Mouse (Mus musculus): ENCODE results near the gene Exoc3l4.

Gene Exoc3l4

DNA sequence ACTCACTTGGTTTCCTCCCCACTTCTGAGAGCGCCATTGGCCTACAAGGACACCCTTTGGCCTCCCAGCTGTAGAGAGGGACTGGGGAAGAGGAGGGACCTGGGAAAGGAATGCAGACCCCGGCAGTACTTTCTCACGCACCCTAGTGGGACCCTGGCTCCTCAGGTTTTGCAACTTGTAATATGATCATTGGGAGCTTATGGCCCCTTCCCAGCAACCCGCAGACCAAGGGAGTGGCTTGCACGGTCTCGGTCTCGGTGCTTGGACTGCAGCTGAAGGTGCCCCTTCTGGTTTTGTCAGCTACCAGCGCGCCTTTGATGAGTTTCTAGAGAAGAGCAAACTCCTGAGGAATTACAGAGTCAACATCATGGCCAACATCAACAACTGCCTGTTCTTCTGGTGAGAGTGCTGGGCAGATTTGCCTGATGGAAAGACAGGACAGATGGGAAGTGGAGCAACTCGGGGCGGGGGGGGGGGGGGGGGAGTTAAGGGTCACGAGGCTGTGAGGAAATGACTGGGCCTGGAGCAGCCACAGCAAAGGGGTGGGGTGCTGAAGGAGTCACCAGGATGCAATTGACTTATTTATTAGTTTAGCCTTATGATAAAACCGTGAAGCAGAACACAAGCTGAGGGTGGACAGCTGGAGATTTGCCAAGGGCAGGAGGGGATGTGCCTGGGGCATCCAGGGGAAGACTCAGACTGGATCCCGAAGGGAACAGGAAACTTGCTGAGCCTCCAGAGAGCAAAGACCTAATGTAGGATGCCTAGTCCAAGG lies 32.3 kb downstream of the Exoc3l4 start:
- no peak for DNase-seq (ENCODE audit: extremely low read depth, low read depth)

DNA sequence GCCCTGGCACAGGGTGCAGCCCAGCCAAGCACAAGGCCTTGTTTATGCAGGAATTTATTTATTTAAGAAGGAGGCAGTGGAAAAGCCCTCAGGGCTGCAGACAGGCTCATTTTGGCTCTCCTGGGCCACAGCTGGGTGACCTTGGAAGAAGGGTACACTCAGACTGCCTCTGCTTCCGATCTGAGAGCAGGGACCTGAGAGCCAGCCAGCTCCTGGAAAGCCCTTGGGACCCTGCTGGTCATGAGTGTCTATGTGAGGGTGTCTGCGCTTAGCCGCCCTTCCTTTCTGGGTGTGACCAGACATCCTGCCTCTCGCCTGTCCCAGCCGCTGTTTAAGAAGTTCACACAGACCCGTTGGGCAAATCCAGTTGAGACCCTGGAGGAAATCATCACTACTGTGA lies 33.5 kb downstream of the Exoc3l4 start:
- DNase-seq (ENCODE audit: extremely low read depth, low read depth) = no peak

DNA sequence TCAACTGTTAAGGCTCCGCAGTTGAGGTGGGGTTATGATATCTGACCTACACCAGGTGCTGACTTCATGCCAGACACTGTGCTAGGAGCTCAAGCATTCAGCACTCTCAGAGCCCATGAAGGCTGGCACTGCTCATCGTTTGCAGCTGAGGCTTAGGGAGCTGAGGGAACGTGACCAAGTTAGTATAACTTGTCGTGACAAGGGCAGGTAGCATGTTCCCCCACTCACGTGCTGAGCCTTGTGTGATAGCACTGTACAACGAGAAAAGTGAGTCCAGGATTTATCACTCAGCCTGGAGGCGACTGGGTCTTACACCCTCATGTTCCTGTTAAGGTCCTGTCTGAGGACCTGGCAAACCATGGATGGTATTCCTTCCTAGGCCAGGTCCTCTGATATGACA lies 34.7 kb downstream of the Exoc3l4 start:
- no peak for DNase-seq (ENCODE audit: extremely low read depth, low read depth)

DNA sequence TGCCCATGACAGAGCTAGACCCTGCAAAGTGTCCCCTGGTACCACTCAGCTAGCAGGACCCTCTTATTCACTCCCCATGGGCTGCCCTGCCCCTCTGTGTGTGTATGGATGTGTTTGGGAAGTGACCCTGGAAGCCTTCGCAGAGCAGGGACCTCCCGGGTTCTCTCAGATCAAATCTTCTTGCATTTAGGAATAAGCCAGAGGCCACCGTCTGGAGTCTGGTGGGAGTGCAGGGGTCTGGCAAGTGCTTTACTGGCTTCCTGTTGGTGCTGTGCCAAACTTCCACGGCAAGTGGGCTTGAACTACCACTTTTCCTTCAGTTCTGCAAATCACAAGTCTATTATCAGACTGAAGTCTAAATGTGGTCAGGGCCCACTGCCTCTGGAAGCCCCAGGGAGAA lies 37.2 kb downstream of the Exoc3l4 start:
- no peak for DNase-seq (ENCODE audit: extremely low read depth, low read depth)

DNA sequence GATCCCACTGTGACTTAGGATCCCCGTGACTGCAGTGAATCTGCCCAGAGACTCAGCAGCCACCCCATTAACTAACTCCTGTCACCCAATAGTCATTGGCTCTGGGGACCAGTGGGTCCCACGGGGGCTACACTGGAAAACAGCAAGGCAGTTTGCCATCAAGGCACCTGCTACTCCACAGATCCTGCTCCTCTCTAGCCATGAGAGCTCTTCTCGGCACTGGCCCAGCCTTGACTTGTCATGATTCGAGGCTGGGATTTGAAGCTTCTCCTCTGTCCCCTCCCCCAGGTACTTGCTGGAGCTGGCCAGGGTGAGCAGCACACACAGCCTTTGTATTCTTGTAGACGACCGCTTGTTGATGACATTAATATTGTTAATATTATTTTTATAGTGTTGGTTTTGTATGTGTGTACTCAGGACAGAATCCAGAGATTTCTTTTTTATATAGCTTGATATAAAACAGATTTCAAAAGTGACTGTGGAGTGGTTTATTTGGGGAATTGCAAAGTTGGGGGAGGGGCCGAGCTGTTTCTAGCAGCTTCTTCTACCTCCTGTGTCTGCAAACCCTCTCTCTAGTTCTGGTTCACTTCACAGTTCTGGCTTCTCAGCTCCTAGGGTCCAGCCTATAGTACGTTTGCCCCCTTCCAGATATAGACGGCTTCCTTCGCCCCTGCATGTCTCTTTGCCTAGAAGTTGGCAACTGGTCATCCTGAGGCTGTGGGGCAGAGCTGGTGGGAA lies 37.9 kb downstream of the Exoc3l4 start:
- DNase-seq (ENCODE audit: extremely low read depth, low read depth) = no peak

DNA sequence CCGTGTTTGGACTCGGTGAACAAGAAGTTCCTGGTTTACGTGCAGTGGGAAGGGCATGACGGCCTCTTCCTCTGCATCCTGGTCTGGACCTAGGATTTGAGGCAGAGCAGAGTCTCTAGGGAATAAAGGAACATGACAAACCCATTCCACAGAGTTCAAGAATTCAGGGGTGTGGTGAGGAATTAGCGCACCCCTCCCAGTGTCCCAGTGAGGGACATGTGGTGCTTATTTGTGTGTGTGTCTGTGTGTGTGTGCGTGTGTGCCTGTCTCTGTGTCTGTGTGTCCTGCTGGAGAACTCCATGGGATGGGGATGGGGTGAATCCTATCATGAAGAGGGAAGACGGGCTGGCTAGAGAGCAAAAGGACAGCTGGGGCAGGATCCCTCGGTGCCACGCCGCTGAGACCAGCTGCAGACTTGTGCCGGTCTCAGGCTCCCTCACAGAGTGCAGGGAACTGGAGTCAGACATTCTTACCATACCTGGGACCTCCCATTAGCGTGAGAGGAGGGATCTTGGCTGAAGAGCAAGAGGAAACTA lies 38.6 kb downstream of the Exoc3l4 start:
- DNase-seq (ENCODE audit: extremely low read depth, low read depth) = no peak

DNA sequence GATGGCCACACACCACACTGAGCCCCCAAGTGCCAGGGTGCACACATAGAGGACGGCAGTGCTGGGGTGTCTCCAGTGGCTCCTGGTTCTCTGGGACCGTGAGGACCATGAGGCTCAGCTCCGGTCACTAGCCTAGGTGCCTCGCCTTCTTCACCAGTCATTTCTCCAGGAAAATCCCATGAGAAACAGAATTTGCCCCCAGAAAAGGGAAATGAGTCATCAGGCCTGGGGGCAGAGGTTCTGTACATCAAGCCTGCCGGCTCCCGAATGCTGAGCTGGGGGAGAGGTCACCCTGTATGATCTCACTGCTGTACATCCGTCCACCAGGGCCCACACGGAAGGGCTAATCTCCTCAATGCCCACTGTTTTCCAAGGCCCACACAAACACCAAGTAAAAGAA lies 39.0 kb downstream of the Exoc3l4 start:
- no peak for DNase-seq (ENCODE audit: extremely low read depth, low read depth)

DNA sequence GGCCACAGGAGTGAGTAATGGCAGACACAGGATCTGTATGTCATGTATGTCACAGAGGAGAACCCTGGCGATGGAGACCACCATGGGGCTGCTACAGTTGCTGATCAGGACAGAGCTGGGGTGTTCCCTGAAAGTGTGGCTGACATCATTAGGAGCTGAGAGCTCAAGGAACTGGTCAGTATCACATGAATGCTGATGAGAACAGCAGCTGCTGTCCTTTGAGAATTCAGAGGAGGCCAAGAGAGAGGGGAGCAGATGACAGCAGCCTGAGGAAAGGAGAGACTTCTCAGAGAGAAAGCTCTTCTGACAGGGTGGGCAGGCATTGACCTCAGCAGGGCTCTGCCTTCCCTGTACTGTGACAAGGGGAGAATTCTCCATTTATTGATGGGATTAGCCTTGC lies 40.9 kb downstream of the Exoc3l4 start:
- DNase-seq (ENCODE audit: extremely low read depth, low read depth) = no peak

DNA sequence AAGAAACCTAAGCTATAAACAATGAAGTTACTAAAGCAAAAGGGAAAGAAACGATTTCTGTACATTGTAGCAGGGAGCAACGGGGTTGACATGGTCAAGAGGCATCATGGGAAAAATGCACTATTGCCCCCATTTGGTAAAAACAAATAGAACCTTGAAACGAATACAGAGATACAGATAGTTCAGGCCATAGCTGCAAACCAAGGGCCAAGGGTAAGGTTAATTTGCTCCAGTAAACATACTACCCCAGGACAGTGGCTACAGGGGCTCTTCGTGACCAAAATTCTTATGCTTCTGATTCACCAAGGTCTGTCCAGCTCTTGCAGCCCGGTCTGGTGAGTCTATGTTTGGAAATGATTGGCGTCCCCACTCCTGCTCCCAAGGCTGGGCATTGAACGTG lies 46.8 kb downstream of the Exoc3l4 start:
- DNase-seq (ENCODE audit: extremely low read depth, low read depth) = no peak

DNA sequence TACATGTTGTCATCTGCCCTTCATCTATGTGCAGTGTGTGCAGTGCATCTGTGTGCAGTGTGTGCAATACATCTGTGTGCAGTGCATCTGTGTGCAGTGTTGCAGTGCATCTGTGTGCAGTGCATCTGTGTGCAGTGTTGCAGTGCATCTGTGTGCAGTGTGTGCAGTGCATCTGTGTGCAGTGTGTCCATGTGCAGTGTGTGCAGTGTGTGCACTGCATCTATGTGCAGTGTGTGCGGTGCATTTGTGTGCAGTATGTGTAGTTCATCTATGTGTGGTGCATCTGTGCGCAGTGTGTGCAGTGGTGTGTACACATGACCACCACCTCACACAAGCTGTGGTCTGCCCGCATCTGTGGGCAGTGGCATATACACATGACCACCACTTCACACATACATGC lies 49.6 kb downstream of the Exoc3l4 start:
- no peak for DNase-seq (ENCODE audit: extremely low read depth, low read depth)

DNA sequence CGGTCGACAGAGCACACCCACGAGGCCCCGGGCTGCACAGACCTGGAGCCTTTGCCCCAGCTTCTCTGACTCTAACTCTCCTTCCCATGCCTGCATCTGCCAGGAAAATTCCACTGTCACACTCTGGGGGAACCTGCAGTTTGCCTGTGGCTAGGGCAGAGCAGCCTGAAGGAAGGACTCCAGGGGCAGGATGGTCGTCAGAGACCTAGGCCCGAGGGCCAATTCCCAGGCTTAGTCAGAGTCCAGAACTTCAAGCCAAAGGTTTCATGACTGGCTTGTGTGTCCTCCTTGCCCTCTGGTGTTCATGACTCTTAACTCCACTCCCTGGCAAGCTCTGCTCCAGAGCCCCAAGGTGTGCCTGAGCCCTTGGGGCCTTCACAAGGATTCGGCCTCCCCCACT lies 51.4 kb downstream of the Exoc3l4 start:
- no peak for DNase-seq (ENCODE audit: extremely low read depth, low read depth)

DNA sequence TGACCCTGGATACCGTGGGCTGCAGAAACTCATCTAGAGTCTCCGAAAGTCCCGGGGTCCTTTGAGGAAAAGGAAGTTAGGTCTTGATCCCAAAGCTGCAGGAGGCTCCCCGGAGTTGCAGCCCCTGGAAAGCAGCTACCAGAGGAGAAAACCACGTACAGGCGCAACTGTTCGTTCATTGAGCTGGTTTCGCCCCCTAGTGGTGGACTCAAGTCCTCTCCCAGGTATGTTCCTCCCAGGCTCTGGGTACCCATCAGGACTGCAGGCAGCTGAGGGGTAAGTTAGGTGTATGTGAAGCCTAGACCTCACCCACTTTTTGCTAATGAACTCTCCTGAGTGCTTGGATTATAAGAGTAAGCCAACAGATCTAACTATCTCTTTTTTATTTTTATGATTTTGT lies 52.7 kb downstream of the Exoc3l4 start:
- peak; percentile 45 for DNase-seq (ENCODE audit: extremely low read depth, low read depth)

DNA sequence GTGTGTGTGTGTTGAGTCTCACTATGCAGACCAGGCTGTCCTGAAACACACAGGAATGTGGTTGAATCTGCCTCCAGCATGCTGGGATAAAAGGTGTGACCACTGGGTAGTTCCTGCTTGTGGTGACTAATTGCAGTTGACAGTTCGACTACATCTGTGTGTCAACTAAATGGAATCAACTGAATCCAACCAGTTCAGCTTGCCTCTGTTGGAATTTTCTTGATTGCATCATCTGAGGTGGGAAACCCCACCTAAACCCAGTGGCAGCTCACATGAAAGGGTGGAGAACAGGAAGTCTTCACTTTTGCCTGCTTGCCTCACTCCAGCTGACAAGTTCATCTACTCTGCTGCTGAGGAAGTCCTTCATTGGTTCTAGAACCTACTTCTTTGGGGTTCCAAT lies 54.3 kb downstream of the Exoc3l4 start:
- no peak for DNase-seq (ENCODE audit: extremely low read depth, low read depth)

DNA sequence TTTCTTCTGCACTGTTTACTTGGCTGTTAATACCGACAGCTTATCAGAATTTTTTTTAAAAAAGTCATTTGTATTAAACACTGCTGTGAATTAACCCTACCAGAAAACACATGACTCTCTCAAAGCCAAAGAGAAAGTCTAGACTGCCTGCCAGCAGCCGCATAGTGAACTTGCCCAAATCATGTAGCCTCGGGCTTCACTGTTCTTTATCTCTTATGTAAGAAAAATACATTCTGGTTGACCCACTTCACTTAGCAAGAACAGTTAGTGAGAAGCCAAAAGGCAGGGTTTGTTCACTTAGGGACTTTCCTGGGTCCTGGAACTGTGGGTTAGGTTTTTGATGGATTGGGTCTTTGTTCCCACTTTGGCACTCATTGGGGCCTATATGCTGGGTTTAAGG lies 54.9 kb downstream of the Exoc3l4 start:
- DNase-seq (ENCODE audit: extremely low read depth, low read depth) = no peak

DNA sequence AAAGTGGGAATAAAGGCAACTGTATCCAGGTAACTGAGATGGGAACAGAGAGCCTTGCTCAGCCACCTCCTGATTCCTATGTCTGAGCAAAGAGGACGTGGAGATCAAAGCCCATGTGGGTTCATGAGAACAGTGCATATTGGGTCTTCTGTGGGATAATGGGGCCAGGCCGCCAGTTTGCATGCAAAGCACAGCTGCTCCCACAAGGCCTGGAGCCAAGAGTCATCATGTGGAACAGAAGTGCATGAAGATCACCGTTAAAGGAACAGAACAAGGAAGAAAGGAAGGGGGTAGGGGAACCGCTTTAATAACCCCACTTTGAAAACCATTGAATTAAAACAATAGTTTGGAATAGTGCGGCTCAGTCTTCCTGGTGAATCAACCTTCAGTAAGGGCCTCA lies 56.1 kb downstream of the Exoc3l4 start:
- no peak for DNase-seq (ENCODE audit: extremely low read depth, low read depth)

DNA sequence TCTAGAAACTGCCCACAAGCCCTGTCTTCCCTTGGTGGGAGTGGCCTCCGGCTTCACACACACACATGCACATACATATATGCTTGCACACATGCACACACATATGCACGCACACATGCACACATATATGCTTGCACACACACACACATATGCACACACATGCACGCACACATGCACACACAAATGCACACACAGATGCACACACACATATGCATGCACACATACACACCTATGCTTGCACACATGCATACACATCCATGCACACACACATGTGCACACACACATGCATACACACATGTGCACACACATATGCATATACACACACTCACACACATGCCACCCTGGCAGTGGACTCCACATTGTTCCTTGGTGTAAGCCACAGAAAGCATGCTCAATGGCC lies 57.6 kb downstream of the Exoc3l4 start:
- no peak for DNase-seq (ENCODE audit: extremely low read depth, low read depth)

DNA sequence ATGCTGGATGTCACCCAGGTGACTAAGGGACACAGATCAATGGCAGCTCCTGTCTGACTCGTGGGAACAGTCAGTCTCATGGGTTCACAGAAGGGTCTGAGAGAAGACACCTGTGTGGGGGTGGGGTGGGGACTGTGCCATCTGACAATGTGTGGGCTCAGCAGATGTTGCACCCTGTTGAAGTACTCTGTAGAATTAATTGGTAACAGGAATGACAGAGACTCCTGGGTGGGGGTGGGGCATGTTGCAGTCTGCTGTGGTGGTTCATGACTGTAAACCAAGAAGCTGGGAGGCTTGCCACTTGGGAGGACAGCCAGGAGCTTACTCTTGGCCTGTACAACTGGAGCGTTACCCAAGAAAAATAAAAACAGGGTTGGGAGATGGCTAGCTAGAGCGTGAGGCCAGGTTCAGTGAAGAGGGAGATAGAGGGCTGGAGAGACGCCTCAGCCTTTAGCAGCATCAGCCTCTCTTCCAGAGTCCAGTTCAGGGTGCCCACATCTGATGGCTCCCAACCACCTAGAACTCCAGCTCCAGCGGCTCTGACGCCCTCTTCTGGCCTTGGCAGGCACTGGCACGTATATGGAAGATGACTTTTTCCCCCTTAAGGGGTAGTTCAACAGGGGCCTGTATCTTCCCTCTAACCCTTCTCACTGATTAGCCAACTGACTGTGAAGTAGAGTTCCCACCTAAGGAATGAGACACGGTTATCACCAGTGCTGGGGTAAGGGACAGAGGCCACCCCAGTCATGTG lies 58.3 kb downstream of the Exoc3l4 start:
- no peak for DNase-seq (ENCODE audit: extremely low read depth, low read depth)

DNA sequence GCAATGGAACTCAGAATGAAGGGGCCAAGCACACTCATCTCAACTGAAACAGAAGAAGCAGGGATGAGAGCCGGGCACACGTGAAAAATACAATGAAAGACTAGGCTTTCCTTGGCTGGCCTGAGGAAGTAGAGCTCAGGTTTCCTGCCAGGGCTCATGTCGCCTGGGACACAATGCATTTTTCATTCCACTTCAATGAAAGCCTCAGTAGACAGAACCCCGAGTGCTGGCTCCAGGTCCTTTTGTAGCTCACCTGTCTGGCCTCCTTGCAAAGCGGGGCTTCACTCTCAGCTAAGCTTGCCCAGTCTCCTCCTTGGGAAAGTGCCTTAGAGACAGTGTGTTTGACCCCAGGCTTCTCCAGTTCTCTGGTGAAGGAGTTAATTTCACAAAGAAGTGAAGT lies 62.1 kb downstream of the Exoc3l4 start:
- no peak for DNase-seq (ENCODE audit: extremely low read depth, low read depth)

DNA sequence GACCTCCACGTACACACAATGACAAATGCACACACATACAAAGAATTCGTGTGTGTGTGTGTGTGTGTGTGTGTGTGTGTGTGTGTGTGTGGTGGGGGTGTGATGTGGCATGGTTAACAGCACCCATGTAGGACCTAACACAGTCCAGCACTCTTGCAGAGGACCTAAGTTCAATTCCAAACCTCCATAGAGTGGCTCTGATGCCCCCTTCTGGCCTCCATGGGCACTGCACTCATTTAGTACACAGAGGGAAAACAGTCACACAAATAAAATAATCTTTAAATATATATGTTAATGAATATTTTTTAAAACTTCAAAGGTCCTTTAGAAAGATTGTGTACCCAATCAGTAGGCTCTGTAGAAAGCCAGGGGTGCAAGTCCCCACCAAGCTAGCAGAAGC lies 63.1 kb downstream of the Exoc3l4 start:
- DNase-seq (ENCODE audit: extremely low read depth, low read depth) = no peak

Measured in MEL-GATA-1-ER (cell line).